Comparison of ENCODE assay signal across 28 mouse cellular contexts in genomic region chr8:92713286-92713685, GRCm38 (mm10). TPM values are rescaled to one million over a fixed set of nuclear protein-coding genes. Genes with fewer than 3 reads are reported as not detected.
"Had no signal": no experiment of that assay in that cellular context is flagged by ENCODE, and none has a peak within 500 bp of the region (broad histone marks: within the 10 kb centered on the region; RNA-seq: fewer than 3 reads in every experiment).

No protein-coding gene starts in this region.

- H3K9me3 ChIP-seq: heart, embryonic 10.5 days; heart, embryonic 12.5 days; intestine, embryonic 15.5 days; limb, embryonic 15.5 days; liver, embryonic 12.5 days had no signal

- DNase-seq: gastrocnemius, adult 2 months; gastrocnemius, postnatal 10 days; gastrocnemius, postnatal 25 days; heart, adult 18-20 months; heart, postnatal 10 days; heart, postnatal 4 days; kidney, adult 18-20 months; kidney, adult 8-10 months; kidney, postnatal 14 days; kidney, postnatal 36 days; layer of hippocampus, adult 9-11 months; layer of hippocampus, postnatal 36 days; left cerebral cortex, postnatal 4 days had no signal

- H3K9ac ChIP-seq: heart, embryonic 12.5 days; hindbrain, embryonic 12.5 days; hindbrain, embryonic 14.5 days; intestine, embryonic 15.5 days; limb, embryonic 13.5 days; limb, embryonic 15.5 days; liver, embryonic 12.5 days had no signal

- H3K27ac ChIP-seq: gastrocnemius, adult 2 months; heart, embryonic 10.5 days; hindbrain, embryonic 10.5 days; hindbrain, embryonic 12.5 days; hindbrain, embryonic 14.5 days; intestine, embryonic 15.5 days; kidney, postnatal 0 days; limb, embryonic 13.5 days; limb, embryonic 15.5 days; liver, embryonic 12.5 days had no signal

- H3K27me3 ChIP-seq: heart, embryonic 12.5 days; hindbrain, embryonic 12.5 days; intestine, embryonic 15.5 days; limb, embryonic 13.5 days; limb, embryonic 15.5 days; liver, embryonic 12.5 days had no signal

- ATAC-seq: hindbrain, embryonic 16.5 days; inflammation-experienced regulatory T-cells, adult 6 months; intestine, embryonic 15.5 days; intestine, postnatal 0 days; liver, embryonic 12.5 days had no signal

- H3K4me3 ChIP-seq: gastrocnemius, adult 2 months; heart, embryonic 10.5 days; heart, embryonic 12.5 days; hindbrain, embryonic 10.5 days; hindbrain, embryonic 12.5 days; intestine, embryonic 15.5 days; limb, embryonic 13.5 days; limb, embryonic 15.5 days; liver, embryonic 12.5 days had no signal

- H3K36me3 ChIP-seq: heart, embryonic 10.5 days; heart, embryonic 12.5 days; hindbrain, embryonic 10.5 days; hindbrain, embryonic 12.5 days; intestine, embryonic 15.5 days; limb, embryonic 13.5 days; limb, embryonic 15.5 days; liver, embryonic 12.5 days had no signal

- H3K4me1 ChIP-seq: hindbrain, embryonic 12.5 days; intestine, embryonic 15.5 days; limb, embryonic 13.5 days; limb, embryonic 15.5 days; liver, embryonic 12.5 days had no signal

- H3K4me2 ChIP-seq: heart, embryonic 12.5 days; hindbrain, embryonic 12.5 days; hindbrain, embryonic 14.5 days; intestine, embryonic 15.5 days; limb, embryonic 13.5 days; limb, embryonic 15.5 days; liver, embryonic 12.5 days had no signal

RNA-seq across cellular contexts. Expression of gene Irx6, which starts 39.2 kb away (rescaled TPM):
- polyA plus RNA-seq: inflammation-experienced regulatory T-cells, adult 6 months; intestine, embryonic 15.5 days; kidney, embryonic 14.5 days; liver, adult 2 months; liver, embryonic 12.5 days had no signal
